Mouse (Mus musculus) frontal cortex, postnatal 36 days (tissue): ENCODE results near the gene Asphd1.
A peak's percentile ranks its signal among the peaks of the same experiment; 100 is the strongest.

ENCODE experiments used
- DNase-seq, 2 experiments: peaks; one replicate each; pipeline ENCODE4 v3.0.0; 2022; ENCODE audit warnings: low spot score in 2 of 2

Gene Asphd1

GRCm38 (mm10) chr7:126949403-126949792 lies at the start of gene Asphd1:
Asphd1 (minus strand) TSS chr7:126949582.
- DNase-seq, result peak; percentile 60 to 72

DNA sequence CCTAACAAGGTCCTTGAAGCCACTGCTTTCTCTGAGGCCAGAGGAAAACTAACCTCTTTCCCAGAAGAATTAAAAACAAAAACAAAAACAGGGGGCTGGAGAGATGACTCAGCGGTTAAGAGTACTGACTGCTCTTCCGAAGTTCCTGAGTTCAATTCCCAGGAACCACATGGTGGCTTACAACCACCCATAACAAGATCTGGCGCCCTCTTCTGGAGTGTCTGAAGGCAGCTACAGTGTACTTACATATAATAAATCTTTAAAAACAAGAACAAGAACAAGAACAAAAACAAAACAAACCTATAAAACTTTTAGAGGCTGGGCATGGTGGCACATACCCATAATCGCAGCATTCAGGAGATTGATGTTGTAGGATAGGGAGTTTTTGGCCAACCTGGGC lies 47.1 kb upstream of the Asphd1 start:
- DNase-seq, result no peak

DNA sequence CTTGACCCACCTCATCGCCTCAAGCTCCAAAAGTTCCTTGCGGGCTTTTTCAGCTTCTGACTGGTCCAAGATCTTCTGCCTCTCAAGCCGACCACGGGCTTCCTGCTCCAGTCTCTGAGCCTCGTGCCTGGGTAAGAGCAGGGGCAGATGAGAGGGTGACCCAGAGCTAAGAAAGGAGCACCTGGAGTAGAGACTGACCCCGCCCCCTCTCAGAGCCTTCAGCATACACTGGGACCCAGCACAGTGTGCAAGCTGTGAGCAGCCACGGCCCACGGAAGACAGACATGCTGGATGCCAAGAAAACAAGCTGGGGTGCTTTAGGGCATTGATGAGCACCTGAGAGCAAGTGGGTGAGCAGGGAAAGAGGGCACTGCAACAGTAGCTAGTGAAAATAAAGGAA lies 39.4 kb upstream of the Asphd1 start:
- no peak for DNase-seq

- DNase-seq, result peak; percentile 45 to 46
Measured at GRCm38 (mm10) chr7:126986319-126986718, 36.9 kb upstream of the Asphd1 start.

DNA sequence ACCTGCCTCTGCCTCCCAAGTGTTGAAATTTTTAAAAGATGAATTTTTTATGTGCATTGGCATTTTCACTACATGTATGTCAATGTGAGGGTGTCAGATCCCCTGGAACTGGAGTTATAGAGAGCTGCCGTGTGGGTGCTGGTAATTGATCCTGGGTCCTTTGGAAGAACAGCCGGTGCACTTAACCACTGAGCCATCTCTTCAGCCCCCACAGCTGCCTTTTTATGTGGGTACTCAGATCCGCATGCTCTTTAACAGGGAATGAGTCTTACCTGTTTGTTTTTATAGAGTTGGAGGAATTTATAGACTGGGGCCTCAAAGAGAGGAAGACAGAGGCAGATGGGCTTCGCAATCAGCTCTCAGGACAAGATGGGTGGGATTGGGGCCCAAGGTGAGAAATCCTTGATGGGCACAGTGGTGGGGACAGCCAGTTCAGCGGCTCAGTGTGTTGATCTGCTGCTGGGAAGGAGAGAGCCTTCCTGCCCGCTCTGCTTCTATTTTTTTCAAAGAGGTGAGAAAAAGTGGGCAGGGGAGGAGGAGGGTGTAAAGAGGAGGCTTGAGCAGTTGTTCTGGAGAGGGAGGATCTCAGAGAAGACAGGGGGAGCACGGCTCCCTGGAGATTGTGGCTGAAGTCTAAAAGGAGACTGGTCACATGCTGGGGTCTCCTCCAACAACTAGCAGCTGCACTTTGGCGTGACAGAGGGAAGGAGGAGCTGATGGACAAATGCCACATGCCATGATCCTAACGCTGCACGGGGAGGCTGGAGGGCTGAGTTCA lies 35.5 kb upstream of the Asphd1 start:
- DNase-seq, result peak; percentile 59 to 62

DNA sequence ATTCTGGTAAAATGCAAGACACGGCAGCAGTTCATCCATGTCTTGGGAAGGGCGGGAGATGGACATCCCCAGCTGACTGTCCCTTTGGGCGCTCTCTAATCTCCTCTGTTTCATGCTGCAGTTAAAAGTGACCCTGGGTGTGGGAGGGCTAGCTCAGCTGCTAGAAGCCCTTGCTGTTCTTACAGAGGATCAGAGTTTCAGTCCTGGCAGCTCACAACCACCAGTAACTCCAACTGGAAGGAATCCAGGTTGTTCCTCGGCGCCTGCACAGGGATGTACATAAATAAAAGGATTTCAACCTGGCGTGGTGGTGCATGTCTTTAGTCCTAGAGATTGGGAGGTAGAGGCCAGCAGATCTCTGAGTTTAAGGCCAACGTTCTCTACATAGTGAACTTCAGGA lies 33.7 kb upstream of the Asphd1 start:
- no peak for DNase-seq

- no peak for DNase-seq
Measured at GRCm38 (mm10) chr7:126982054-126982453, 32.7 kb upstream of the Asphd1 start.

GRCm38 (mm10) chr7:126981601-126982000 lies 32.2 kb upstream of the Asphd1 start:
- DNase-seq, result no peak

GRCm38 (mm10) chr7:126978841-126979240 lies 29.5 kb upstream of the Asphd1 start:
- DNase-seq, result no peak

- DNase-seq, result no peak
Measured at GRCm38 (mm10) chr7:126976878-126977459, 27.6 kb upstream of the Asphd1 start.

DNA sequence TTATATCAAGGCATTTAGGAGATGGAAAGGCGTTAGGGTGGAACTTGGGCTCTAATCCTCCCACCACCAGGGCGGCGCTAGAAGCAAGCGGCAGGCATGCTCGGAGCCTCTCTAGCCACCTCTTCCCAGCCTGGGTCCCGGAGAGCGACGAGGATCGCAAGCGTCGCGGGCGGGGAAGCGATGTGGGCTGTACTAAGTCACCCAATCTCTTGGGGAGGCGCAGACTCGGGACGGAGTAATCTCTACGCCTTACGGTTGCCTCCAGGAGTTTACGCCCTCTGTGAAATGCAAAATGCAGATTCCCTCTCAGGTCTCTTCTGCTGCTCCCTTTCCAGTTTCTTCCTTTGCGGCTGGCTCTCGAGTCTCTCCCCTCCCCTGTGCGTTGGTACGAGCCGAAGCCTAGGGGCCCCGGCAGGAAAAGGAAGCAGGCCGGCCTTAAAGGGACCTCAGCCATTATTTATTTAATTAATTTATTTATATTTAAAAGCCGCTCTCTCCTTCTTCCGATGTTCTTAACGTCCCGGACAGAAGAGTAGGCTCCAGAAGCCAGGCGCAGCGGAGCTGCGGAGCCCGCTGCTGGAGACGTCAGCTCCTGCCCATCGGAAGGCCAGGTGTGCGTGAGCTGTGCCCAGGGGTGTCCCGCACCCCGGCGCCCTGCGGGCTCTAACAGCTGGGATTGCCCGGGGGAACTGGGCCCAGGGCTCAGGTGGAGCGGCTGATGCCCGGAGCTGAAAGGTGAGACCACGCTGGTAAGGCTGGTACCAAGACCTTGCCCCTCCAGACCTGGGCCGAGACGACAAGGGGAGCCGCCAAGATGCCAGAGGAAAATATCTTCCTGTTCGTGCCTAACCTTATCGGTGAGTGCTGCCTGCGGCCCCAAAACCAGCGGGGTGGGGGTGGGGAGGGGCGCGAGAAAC lies 26.8 kb upstream of the Asphd1 start, which contains the start of gene Cdiptos:
Gene Cdiptos (minus strand): TSS at position 149 of the 917 bp plus-strand sequence.
- peak; percentile 96 to 97 for DNase-seq

- DNase-seq, result no peak
Measured at GRCm38 (mm10) chr7:126975893-126975949, 26.3 kb upstream of the Asphd1 start, which contains the start of gene Cdipt. Cdipt (plus strand) TSS chr7:126975914.

GRCm38 (mm10) chr7:126975493-126975892 lies 26.1 kb upstream of the Asphd1 start:
- DNase-seq, result no peak

DNA sequence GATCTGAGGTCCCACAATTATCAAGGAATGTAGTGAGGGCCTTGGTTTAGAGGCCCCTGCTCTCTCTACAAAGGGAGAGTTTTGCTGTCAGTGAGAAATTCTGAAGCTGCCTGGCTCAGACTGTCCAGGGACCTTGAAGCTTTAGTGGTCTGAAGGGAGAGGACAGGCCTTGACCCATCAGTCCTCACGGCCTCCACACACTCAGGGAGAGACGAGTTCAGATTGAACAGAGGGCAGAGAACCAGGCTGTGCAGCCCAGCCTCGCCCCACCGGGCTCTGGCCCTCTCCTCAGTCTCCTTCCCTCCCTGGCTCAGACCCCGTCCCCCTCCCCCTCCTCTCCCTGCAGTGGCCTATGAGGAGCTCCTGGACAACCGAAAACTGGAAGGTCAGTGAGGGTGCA lies 18.0 kb upstream of the Asphd1 start:
- no peak for DNase-seq

- no peak for DNase-seq
Measured at GRCm38 (mm10) chr7:126965568-126965967, 16.2 kb upstream of the Asphd1 start.

GRCm38 (mm10) chr7:126963548-126964286 lies 14.3 kb upstream of the Asphd1 start:
- DNase-seq, result no peak

DNA sequence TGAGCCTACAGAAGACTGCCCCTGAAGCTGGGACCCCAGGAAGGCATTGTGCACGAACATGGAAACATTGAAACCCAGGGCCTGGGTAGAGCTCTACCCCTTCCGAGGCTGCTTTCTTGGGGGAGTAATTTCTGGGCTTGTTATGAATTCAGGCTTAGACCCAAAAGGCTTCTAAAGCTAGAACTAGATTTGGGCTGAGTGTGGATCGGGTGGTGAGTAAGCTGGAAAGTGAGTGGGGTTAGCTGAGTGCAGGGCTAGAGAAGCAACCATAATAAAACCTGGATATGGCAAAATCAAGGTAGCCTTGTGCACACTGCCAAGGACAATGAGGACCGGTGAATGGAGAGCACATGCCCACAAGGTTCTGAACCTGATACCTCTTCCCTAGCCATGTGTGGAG lies 12.6 kb upstream of the Asphd1 start:
- no peak for DNase-seq

- DNase-seq, result no peak
Measured at GRCm38 (mm10) chr7:126961095-126961494, 11.7 kb upstream of the Asphd1 start.

DNA sequence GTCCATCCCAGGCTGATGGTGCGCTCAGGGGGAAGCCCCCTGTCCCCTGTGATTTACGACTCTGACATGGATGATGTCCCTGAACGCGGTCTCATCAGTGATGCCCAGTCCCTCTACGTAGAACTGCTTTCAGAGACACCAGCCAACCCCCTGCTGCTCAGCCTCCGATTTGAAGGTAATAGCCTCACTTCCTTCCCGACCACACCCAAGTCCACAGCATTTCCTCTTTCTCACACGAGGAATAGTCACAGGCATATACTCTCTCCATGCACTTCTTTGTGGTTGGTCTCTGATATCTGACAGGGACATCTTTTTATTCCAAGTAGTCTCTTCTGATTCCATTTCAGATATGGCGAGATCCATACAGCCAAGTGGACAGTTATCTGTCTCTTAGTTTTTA lies 10.4 kb upstream of the Asphd1 start:
- DNase-seq, result no peak

DNA sequence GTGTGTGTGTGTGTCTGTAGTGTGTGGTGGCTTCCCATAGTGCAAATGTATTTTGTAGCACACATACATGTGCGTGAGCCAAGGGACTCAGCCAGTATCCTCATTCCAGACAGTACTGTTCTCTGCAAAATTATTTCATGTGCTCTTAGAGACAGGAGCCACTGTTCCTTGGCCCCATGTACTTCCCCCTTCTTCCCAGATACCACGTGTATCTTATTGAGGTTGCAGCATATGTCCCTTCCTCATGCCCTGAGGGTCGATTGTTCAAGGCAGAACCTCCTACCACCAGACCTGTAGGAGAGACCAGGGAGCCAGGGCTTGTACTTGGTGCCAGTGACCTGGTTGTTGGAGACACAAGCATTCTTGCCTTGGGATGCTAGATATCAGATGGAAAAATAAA lies 5.7 kb upstream of the Asphd1 start:
- DNase-seq, result no peak

GRCm38 (mm10) chr7:126952646-126953045 lies 3.3 kb upstream of the Asphd1 start:
- DNase-seq, result no peak

DNA sequence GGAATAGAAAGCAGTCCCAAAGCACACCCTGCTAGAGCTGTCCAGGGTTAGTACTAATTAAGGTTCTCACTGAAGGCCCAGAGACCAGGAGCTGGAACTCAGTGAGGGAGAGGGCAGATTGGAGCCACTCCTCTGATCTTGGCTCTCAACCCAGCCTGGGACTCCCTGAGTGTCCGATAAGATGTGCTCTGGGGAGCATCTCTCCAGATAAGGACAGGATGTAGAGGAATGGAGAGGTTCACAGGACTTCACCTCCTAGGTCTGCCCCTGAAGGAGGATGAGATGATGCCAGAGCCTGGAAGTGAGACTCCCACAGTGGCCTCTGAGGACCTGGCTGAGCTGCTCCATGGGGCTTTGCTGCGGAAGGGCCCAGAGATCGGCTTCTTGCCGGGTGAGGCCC lies 2.4 kb upstream of the Asphd1 start:
- DNase-seq, result no peak
